Mouse (Mus musculus) G1E-ER4 (cell line): ENCODE measurements at regions not wholly inside any gene's neighbourhood (a gene's known extent, or its start where the extent isn't known, plus 50 kb on each side); places are given as distances from the start of the nearest gene placed in this dataset.

Experiments used
- GATA1 ChIP-seq: IDR thresholded peaks from one replicate; pipeline ENCODE4 v1.8.0; 2012; ENCODE audit warnings: low read length, inconsistent platforms

- TF ChIP-seq GATA1, result no peak
Measured at GRCm38 (mm10) chr10:119107728-119108127, 132.1 kb downstream of the Cand1 start.

- no peak for TF ChIP-seq GATA1
Measured at GRCm38 (mm10) chr10:119106105-119106504, 133.8 kb downstream of the Cand1 start.

DNA sequence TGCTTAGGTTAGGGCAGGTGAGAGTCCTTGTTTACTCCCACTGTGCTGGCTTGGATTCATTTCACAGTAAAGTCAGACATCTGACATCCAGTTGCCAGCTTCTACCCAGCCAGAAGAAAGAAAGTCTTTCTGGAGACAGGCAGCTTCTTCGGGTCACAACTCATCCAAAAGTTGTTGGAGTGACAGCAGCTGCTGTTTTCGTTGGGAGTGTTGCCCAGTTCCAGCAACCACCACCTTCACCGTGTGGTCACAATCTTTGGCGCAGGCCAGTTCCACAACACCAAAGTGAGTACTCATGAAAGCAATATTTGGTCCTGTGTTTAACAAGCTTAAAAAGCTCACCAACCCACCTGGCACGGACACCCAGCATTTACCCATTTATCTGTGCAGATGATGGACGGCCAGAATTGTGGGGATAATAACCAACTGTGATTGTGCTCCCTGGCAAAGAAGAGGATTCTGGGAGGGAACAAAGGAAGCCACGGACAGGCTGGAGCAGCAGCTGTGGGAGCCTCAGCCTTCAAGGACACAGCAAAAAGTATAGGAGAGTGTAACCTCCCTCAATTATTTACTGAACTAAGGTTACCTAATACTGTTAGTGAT lies 134.5 kb downstream of the Cand1 start:
- no peak for TF ChIP-seq GATA1

- no peak for TF ChIP-seq GATA1
Measured at GRCm38 (mm10) chr10:119100511-119100910, 139.3 kb downstream of the Cand1 start.

GRCm38 (mm10) chr10:119099092-119099792 lies 140.6 kb downstream of the Cand1 start:
- no peak for TF ChIP-seq GATA1

DNA sequence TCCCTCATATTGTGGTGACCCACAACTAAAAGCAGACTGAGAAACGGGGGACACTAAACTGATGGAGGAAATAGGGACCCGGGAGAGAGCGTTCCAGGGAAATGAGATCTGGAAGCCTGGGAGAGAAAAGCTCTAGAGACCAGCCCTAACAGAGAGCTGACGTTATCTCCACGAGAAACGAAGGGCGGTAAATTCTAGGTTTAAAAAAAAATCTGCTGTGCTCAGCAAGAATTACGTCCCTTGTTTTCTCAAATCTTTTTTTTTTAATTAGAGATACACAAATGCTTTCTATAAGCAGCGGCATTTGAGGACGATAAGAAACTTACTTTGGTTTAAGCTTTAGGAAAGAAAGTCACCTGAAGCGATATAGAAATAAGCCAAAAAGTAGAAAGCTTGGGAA lies 145.7 kb downstream of the Cand1 start:
- no peak for TF ChIP-seq GATA1

GRCm38 (mm10) chr10:119087886-119088285 lies 152.0 kb downstream of the Cand1 start:
- TF ChIP-seq GATA1, result no peak

GRCm38 (mm10) chr10:119087071-119087665 lies 152.7 kb downstream of the Cand1 start:
- peak; percentile 36 for TF ChIP-seq GATA1

DNA sequence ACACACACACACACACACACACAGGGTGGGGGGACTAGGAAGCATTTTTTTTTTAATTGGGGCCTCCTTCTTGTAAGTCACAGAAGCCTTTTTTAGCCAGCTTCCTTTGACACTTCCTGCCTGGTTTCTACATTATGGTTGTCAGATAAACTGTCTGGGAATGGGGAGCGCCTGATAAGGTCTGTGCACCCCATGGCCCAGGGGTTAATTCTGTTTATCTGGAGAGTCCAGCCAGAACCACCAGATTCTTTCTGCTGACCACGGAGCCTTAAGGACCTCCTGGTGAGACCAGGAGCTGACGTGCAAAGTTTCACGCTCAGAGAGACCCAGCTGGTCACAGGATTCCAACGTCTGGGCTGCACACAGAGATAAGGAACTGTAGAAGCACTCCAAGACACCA lies 153.4 kb downstream of the Cand1 start:
- TF ChIP-seq GATA1, result peak; percentile 95

DNA sequence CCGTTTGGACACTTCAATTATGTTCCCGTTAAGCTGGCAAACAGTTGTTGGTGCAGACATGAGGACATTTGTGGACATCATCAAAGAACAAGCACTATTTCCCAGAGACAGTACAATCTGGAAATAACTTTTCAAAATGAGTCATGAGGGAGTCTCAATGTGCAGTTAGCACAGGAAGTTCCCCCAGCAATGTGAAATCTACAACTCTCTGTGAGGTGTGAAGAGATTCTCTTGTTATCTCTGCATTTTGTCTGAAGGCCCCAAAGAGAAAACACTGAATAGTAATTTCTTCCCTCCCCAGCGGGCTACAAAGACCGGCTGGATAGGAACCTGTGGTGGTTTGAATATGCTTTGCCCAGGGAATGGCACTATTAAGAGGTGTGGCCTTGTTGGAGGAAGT lies 156.4 kb downstream of the Cand1 start:
- TF ChIP-seq GATA1, result no peak

DNA sequence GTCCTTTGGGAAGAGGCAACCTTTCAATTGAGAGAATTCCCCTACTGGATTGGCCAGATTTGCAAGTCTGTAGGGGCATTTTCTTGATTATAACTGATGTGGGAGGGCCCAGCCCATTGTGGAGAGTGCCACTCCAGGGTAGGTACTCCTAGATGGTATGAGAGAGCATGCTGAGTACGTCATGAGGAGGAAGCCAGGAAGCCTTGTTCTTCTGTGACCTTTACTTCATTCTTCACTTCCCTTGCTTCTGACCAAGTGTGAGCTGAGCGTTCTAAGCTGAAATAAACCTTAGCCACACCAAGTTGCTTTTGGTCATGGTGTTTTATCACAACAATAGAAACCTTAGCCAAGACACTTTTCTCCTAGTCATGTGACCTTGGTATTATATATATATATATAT lies 157.0 kb downstream of the Cand1 start:
- TF ChIP-seq GATA1, result no peak

DNA sequence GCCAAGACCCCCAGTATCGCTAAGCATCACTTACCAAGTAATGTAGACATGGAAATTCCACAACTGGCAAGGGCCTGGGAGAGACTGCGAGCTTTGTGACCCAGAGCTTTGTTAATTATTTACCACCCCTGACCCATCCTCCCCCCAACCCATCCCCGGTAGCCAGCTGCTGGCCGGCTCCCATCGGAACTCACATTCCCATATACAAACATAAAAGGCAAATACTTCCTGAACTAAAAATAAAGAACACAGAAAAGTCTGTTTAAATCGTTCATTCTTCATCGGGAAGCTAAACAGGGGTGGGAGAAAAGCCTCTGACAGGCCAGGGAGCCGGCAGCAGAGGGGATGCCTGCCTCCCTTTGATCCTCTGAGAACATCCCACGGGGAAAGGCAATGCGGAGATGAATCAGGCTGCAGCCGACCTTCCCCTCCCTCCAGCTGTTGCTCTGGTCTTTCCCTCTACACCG lies 163.7 kb downstream of the Cand1 start:
- no peak for TF ChIP-seq GATA1

DNA sequence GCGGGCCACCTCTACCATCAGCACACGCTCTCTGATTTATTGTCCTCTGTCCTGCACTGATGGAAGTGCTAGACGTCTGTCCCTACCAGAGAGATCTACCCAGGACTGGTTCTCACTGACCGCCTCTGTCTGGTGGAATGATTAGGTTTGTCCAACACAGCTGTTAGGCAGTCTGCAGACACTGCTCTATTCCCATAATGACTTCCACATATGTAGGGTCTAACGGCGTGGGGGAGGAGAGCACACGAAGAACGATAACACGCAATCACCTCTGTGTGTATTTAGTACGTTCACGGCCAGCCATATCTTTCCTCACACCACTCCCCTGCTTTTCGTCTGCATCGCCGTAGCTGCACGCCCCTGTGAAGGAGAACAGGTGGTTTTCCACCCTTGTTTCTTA lies 165.0 kb downstream of the Cand1 start:
- no peak for TF ChIP-seq GATA1

GRCm38 (mm10) chr10:119073991-119074390 lies 165.9 kb downstream of the Cand1 start:
- no peak for TF ChIP-seq GATA1

DNA sequence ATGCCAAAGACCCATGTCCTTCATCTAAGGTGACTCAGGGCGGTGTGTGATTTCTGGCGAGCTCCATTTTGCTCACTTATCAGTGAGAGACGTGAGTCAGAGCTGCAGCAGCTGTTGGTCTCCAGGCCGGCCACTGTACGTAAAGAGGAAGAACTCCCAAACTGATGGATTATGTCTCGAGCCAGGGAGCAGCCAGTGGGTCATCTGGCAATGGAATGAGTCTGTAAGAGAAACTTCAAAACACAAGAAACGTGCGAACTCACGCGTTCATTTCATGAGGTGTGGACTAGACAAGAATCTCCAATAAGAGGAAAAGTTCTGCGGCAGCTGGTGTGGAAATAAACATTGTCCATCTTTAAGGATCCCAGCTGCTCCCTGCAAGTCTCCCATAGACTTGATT lies 170.4 kb downstream of the Cand1 start:
- TF ChIP-seq GATA1, result no peak

GRCm38 (mm10) chr10:119067838-119068237 lies 172.0 kb downstream of the Cand1 start:
- no peak for TF ChIP-seq GATA1

DNA sequence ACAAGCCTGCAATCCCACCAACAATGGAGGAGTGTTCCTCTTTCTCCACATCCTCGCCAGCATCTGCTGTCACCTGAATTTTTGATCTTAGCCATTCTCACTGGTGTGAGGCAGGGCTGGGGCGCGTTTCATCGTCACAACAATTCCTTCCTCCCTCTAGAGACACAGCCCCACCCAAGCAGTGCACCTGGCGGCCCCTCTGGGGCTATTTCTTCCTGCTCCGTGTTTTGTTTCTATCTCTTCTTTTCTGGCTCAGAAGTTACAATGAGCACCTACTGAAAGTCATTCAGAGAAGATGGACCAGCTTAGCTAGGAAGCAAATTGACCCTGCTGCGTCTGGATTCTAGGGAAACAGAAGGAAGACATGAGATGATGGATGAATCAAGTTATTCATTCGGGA lies 172.5 kb downstream of the Cand1 start:
- TF ChIP-seq GATA1, result no peak
